Mouse (Mus musculus) c-Kit-positive CD71-positive TER-119-negative erythroid progenitor cells, embryonic 14.5 days (primary cell): Measurements from ENCODE around the gene Hist2h3c2.
"Not testable (repeated sequence)": the region's sequence is repeated elsewhere in the genome, so short reads cannot be mapped to it uniquely, and the experiment has no call there.

Experiments
- DNase-seq: peaks from one replicate; pipeline ENCODE4 v3.0.0-alpha.2; 2013; ENCODE audit warnings: low read depth

Gene Hist2h3c2

DNA sequence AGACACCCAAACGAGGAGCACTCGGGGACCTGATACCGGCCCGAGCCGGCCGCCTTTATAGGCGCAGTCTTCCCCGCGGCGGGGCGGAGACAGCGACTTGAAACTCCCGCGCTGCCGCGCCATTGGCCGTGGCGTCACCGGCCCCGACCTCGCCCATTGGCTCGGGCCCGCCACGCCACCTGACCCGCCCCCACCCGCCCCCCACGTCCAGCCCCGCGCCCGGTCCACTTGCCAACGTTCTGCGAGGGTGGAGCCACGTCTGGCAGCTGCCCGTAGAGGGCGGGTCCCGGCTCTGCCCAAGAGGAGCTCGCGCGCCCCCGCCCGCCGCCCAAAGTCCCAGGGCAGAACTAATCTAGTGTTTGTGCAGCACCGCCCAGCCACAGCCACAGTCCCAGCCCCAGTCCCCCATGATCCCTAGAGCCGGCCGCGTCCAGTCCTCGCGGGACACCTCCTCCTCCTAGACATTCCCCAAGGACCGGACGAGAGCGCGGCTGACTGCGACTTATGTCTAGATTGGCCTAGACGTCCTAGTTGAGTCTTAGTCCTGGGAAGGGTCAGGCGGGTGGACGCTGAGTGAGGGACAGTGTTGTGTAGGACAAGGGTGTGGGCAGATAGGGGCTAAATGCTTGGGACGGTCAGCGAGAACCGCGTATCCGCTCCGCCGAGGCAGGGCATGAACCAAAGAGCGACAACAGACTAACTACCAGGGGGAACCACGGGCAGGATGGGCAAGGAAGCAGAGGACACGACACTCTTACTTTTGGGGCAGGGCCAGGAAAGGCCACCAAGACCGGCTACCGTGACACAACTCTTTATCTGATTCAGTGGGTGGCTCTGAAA lies at the start of gene Hist2h3c2:
Gene Hist2h3c2, minus strand, starts transcription at position 174 of the 840 bp plus-strand sequence.
- not testable (repeated sequence) for DNase-seq

DNA sequence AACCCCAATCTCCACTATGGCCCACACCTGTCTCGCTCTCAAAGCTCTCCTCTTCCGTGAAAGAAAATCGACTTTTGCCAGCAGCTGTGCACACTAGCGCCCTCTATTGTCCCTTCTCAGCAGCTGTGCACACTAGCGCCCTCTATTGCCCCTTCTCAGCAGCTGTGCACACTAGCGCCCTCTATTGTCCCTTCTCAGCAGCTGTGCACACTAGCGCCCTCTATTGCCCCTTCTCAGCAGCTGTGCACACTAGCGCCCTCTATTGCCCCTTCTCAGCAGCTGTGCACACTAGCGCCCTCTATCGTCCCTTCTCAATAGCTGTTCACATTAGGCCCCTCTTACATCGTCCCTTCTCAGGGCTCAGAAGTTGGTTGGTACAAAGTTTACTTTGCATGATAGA lies 48.4 kb upstream of the Hist2h3c2 start:
- not testable (repeated sequence) for DNase-seq

DNA sequence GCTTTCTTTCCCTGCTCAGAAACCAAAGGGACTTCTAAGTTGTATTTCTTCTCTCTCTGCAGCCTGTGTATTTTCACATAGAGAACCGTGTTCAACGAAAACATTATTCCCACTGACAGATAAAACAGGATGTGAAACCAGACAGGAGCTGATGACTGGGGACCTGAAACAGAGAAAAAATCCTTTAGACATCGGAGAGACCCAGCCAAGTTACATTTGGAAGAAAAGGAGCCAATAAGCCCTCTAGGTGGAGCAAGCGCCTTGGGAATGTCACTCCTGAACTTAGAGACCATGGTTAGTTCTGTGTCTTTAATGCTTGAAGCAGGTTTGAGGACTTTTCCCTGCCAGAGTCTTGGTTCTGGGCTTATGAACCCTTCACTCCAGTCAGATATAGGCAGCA lies 45.5 kb upstream of the Hist2h3c2 start:
- DNase-seq: no peak

DNA sequence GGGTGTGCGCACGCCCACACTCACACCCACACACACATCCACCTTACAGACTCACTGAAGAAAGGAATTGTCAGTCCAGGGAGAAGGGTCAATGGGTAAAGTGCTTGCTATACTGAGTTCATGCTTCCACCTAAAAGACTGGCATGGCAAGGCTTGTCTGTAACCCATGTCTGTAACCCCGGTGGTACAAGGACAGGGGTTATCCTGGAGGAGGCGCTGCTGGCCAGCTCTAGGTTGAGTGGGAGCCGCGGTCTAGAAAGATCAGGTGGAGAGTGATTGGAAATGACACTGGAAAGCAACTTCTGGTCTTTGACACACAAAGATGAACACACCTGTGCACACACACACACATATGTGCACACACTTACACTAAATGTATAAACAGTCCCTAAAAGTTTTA lies 41.7 kb upstream of the Hist2h3c2 start:
- DNase-seq: no peak

DNA sequence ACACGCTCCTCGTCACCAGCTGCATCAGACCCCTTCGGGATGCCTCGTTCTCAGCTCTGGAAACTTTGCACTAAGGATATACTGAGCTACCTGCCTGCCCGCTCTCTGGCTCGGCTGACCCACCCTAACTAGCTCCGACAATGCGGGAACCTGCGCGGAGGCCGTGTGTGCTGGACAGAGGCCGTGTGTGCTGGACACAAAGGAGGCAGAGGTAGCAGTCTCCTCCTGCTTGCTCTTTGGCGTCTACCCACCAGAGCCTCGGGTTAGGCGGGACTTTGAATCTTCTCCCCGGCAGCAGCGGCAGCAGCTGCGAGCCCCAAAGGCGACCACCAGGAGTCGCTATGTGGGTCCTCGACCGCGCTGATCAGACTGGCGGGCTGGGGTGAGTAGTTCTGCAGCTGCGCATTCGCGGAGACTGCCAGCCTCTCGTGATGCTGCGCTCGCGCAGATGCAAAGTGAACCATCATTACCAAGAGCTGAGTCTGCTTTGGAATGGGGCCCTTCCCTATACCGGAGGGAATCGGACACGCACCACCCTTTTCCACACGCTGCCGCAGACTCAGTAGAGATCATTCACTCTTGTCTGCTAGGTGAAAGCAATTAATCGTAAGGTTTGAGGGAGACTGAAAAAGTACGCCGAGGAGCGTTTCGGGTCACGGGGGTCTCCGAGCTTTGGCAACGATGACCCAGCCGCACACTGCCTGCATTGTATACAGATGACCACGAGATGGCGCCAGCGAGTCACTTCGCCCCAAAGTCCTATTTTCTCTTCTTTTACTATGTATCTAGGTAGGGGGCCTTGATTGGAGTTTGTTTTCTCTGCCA lies 39.1 kb upstream of the Hist2h3c2 start:
- peak; percentile 78 for DNase-seq

DNA sequence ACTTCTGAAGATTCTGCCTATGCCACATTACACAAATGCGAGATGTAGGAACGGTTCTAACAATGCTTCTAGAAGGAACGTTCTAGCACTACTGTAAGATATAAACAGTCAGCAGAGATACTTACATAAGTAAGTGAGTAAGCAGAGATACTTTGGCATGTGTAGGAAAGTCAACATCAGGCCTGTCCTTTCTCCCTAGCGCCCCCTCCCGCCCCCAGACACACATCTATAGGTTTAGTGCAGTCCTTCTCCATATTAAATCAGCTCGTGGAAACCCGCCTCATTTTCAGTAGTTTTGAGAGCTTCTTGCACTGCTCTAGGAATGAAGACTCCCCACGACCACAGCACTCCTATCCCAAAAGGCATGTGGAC lies 38.5 kb upstream of the Hist2h3c2 start:
- DNase-seq: no peak

DNA sequence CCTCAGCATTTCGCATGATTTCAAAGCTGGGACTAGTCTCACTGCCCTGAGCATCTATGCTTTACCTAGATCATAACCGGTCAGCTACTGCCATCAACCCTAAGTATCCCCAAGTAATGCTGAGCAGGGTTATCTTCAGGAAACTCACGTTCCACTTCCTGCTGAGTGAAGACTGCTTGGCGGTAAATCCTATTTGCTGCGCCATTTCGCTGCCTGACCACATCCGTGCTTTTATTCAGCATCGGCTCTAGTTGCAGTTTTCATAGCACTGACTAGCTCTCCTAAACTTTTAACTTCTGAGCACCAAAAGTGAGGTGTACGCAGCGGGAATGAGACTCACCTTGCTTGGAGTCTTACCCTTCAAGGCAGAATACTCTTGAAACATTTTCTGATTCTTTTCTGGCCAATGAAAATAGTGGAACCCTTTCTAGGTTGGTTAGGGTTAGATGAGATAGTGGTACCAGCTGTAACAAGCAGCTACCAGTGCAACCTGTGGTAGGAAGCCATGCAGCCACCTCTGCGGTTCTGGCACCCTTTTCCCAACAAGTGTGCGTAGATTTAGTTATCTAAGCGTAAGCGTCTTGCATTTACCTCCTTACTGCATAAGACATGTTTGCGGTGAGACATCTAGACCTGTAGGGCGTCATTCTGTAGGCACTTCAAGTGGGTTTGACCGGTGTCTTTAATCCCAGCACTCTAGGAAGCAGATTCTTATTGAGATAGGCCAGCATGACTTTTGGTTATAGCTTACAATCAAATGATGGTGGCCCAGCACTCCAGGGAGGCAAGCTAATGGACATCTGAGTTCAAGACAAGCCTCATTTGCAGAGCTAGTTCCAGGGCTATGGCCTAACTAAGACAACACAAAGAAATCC lies 34.9 kb upstream of the Hist2h3c2 start:
- peak; percentile 59 for DNase-seq

DNA sequence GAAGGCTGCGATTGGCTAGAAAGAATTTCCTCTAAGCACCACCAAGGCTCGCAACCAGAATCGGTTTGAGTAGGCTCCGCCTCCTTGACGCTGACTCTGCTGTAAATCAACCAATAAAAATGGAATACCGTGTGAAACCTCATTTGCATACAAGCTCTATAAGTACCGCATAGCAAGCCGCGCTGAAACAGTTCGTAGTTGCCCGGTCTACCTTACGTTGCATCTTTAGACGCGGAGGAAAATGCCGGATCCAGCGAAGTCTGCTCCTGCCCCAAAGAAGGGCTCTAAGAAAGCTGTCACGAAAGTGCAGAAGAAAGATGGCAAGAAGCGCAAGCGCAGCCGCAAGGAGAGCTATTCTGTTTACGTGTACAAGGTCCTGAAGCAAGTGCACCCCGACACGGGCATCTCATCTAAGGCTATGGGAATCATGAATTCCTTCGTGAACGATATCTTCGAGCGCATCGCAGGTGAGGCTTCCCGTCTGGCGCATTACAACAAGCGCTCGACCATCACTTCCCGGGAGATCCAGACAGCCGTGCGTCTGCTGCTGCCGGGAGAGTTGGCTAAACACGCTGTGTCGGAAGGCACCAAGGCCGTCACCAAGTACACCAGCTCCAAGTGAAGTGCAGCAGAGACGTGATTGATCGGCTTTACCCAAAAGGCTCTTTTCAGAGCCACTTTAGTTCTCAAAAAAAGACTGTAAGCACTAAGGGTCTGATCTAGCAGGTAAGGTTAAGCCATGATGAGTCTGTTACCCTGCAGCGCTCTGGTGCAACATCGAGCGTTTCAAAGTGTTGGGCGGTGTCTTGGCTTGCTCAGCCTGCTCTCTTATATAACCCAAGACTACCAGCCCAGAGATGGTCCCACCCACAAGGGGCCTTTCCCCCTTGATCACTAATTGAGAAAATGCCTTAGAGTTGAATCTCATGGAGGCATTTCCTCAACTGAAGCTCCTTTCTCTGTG lies 30.9 kb upstream of the Hist2h3c2 start, which contains the start of gene Hist2h2bb:
Gene Hist2h2bb, plus strand, starts transcription at position 242 of the 964 bp plus-strand sequence.
- peak; percentile 97 for DNase-seq

DNA sequence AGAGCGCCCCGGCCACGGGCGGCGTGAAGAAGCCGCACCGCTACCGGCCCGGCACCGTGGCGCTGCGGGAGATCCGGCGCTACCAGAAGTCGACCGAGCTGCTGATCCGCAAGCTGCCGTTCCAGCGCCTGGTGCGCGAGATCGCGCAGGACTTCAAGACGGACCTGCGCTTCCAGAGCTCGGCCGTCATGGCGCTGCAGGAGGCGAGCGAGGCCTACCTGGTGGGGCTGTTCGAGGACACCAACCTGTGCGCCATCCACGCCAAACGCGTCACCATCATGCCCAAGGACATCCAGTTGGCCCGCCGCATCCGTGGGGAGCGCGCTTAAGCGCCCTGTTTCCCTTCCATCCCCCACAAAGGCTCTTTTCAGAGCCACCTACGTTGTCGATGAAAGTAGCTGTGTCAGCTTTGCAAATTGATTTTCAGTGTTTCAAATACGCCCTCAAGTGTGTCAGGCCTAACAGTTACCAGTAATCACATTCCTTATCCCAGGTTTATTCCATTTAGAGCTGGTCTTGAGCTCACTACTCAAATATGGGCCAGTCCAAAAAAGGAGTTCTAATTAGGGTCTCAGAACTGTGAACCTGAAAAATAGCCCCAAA lies 29.9 kb upstream of the Hist2h3c2 start:
- DNase-seq: not testable (repeated sequence)

DNA sequence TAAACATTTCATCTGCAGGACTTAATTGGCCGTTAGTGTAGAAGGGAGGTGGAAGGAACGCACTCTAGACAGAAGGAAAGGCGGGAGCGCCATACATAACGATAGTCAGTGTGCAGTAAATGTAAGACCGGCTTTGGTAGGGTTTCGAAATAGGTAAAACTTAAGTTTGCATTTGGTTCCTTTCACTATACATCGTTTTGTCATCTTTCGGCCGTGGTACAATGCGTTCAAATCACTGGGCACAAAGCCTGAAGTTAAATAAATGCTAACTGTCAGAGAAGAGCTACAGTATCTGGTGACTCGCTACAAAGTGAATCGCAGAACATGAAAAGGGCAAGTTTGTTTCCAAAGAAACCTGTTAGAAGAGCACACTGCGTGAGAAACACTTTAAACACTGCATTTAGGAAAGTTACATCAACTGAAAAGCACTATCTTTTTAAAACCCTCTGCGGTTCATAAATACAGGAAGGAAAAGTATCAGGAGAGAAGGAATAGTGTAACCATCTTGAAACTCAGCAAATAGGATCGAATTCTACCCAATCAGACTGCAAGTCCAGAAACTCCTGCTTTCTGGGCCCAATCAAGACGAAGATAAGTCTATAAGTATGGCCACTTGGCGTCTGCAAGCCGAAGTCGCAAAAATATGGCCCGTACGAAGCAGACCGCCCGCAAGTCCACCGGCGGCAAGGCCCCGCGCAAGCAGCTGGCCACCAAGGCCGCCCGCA lies 29.3 kb upstream of the Hist2h3c2 start, which contains the start of gene Hist2h3b:
Gene Hist2h3b, plus strand, starts transcription at position 604 of the 725 bp plus-strand sequence.
- DNase-seq: peak; percentile 68

DNA sequence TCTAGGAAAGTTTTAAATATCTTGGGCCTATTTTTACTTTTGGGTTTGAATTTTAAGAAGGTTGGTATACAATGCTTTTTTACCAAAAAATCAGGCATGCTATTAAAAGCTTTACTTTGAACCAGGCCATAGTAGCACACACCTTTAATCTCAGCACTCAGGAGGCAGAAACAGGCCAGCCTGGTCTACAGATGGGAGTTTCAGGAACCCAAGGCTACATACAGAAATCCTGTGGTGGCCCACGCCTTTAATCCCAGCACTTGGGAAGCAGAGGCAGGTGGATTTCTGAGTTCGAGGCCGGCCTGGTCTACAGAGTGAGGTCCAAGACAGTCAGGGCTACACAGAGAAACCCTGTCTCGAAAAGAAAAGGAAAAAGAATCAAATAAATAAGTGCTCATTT lies 28.6 kb upstream of the Hist2h3c2 start:
- no peak for DNase-seq

DNA sequence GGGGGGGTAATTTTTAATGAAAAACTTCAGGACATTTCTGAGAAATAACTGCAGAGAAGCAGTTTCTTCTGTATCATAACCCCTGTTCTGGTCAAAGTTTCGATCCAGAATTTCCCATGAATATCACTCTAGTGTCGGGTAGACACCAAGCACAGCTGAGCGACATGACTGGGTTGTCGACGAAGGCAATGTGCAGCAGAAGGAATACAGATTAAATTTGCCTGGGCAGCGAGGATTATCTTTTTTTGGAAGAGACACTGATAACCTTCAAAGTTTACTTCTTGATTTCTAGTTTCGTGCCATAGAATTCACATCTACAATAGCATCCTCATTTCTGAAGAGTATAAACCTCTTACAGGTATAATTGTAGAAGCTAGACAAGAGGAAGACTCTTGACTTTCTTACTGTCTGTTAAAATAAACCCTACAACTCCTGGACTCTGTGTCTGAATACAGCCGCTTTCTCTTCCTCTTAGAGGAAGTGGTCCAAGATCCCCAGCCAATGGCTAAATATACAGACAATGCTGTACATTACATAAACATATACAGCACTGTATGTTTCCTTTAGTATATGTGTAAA lies 27.3 kb upstream of the Hist2h3c2 start:
- DNase-seq: no peak

DNA sequence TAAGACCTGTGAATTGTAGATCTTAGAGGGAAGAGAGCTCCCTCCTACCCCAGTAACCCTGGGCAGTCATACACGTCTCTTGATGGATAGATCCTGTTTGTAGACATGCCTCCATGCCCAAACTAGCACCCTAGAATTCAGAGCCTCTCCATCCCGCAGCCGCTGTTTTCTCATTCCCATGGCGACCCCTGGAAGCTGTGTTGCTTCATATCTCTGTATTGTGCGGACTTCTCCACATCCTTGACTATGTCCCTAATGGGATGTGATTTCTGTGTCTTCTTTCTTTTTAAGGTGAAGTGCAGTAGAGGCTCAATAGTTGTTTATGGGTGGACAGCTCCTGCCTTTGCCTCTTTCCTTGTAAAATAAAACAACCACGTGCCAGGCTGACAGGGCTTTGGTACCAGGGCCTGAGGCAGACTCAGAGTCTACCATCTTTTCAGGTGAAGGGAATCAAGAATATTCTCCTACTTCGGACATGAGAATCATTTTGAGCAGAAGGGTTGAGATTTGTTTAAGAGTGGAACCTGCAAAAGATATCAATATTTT lies 25.6 kb upstream of the Hist2h3c2 start:
- DNase-seq: no peak

DNA sequence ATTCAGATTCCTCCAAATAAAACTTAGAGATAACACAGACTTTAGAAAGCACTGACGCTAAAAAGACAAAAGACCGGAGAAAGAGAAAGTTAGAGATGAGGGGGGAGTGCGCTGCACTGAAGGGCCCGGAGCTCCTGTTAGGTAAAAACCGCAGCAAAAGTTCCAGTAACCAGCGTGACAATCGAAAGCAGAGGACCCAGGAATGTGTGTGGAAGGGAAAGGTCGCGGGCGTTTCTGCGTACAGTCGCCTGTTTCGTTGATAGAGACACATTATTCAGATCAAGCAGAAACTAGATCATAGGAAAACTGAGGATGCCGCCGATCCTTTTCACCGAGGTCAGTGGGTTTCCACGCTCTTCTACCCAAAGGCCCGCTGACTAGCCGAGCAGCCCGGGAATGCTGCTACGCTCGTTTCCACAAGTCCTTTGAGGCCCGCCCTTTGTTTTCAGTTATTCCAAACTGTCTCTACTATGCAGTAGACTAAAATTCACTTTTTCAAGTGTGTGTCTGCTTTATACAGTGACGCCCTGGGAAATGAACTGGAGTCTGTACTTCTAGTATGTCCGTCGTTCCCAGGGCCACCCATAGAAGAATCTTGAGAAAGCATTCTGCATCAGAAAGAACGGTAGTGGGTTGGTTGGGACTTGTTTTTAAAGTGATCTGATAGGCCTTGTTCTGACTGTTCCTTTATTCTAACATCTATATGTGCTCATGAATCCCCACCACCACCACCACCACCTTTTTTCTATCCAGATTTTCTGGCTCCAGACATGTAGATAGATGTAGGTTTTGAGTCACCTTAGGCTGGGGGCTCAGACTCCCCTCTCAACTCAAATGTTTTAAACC lies 24.9 kb upstream of the Hist2h3c2 start:
- no peak for DNase-seq

DNA sequence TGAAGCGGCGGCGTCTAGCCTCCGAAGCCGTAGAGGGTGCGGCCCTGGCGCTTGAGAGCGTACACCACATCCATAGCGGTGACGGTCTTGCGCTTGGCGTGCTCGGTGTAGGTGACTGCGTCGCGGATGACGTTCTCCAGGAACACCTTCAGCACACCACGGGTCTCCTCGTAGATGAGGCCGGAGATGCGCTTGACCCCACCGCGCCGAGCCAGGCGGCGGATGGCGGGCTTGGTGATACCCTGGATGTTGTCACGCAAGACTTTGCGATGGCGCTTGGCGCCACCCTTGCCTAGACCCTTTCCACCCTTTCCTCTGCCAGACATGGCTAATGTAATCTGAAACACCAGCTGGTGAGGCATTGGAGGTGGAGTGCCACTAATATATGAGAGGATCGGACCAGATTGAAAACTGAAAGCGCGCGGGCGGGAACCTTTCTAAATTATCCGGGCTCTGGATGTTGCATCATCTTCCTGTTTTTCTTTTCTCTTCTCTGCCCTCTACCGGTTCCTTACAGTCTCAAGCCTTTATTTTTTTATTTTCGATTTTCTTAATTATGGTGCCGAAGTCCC lies 24.1 kb upstream of the Hist2h3c2 start, which contains the start of gene Hist2h4:
Gene Hist2h4, minus strand, starts transcription at position 333 of the 572 bp plus-strand sequence.
- peak; percentile 96 for DNase-seq

DNA sequence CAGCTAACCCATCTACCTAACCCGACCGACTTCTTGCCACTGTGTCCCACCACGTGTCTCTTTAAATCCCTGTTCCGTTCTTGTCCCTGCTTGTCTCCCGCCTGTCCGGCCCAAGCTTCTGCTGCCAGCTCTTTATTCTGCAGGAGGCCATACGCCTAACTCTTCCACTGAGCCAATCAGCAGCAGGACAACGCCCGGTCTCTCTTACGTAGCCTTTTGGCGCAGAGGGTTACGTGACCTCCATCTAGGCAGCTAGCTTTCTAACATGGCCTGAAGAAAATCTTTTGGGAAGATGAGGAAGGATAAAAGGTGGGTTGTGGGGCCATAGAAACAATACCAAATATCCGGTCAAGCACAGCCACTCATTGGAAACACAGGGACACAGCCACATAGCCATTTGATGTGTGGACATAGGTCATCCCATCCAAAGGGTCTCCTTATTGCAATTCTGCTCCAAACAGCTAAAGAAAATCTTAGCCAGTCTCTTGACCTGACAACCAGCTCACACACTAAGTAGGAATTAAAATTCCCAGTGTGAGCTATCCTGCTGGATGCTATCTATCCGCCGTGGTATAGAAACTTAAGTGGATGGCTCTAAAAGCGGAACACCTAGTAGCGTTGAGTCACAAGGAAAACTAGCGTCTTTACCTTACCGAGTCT lies 23.4 kb upstream of the Hist2h3c2 start:
- peak; percentile 78 for DNase-seq

DNA sequence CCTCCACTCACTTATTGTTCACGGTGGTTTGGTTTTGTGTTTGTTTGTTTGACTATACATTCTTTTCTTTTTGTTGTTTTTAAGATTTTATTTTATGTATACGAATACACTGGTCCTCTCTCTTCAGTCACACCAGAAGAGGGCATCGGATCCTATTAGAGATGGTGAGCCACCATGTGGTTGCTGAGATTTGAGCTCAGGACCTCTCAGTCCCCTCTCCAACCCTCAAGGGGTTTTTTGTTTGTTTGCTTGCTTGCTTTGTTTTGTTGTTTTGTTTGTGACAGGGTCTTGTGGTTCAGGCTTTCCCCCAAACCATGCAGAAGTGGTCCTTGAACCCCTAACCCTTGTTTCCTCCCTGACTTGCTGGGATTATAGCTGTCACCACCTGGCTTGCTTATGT lies 22.7 kb upstream of the Hist2h3c2 start:
- no peak for DNase-seq
